Mouse (Mus musculus) liver, embryonic 11.5 days (tissue): ENCODE measurements around the gene Nup107. TPM values are rescaled to one million over a fixed set of nuclear protein-coding genes. Genes with fewer than 3 reads are reported as not detected.
A peak's percentile ranks its signal among the peaks of the same experiment; 100 is the strongest.

Experiments
- ATAC-seq: fragments of 200-750 bp; cut with Nextera tagmentation; replicated peaks from 2 replicates; pipeline ENCODE4 v1.8.0; 2017; ENCODE audit warnings: moderate number of reproducible peaks, mild to moderate bottlenecking, moderate TSS enrichment, moderate library complexity; ENCODE audit not compliant: low FRiP score
- DNase-seq: peaks from one replicate; pipeline ENCODE4 v3.0.0-alpha.2; 2017; ENCODE audit warnings: low spot score
- H3K27ac ChIP-seq: fragments of 300-500 bp; sonication (generic); 2 replicates; pipeline ENCODE4 v1.5.1; 2014; ENCODE audit warnings: mild to moderate bottlenecking, low read depth, low read length, control low read depth
- H3K27me3 ChIP-seq: fragments of 300-500 bp; sonication (generic); replicated peaks from 2 replicates; pipeline ENCODE4 v1.6.1; 2014; ENCODE audit warnings: low read length, mixed read lengths; ENCODE audit not compliant: control insufficient read depth, insufficient read depth
- H3K36me3 ChIP-seq: fragments of 300-500 bp; sonication (generic); 2 replicates; pipeline ENCODE4 v1.6.1; 2014; ENCODE audit warnings: mild to moderate bottlenecking, low read length, moderate library complexity, mixed read lengths; ENCODE audit not compliant: control insufficient read depth, insufficient read depth
- H3K4me1 ChIP-seq: fragments of 300-500 bp; sonication (generic); replicated peaks from 2 replicates; pipeline ENCODE4 v1.6.1; 2014; ENCODE audit warnings: low read length, mixed read lengths; ENCODE audit not compliant: control insufficient read depth, insufficient read depth
- H3K4me2 ChIP-seq: fragments of 300-500 bp; sonication (generic); 2 replicates; pipeline ENCODE4 v1.6.1; 2014; ENCODE audit warnings: mild to moderate bottlenecking, control low read depth, moderate library complexity
- H3K4me3 ChIP-seq: fragments of 300-500 bp; sonication (generic); 2 replicates; pipeline ENCODE4 v1.5.1; 2014; ENCODE audit warnings: low read depth, low read length, control low read depth
- H3K9ac ChIP-seq: fragments of 300-500 bp; sonication (generic); 2 replicates; pipeline ENCODE4 v1.6.1; 2014; ENCODE audit warnings: low read depth, low read length, control low read depth
- H3K9me3 ChIP-seq: fragments of 300-500 bp; sonication (generic); 2 replicates; pipeline ENCODE4 v1.6.1; 2016; ENCODE audit warnings: low read length, inconsistent platforms, mixed read lengths; ENCODE audit not compliant: control insufficient read depth
- WGBS: fragments of 180-500 bp; shearing (Covaris S2); extraction: QIAGEN DNeasy Blood & Tissue Kit; methylation state at CpG from one replicate; pipeline ENCODE4 v1.1.7; 2014; 5-methylcytosine and 5-hydroxymethylcytosine counted together
- polyA plus RNA-seq: library from polyadenylated mRNA; unstranded; fragments of >200 nt; fragmentation: Nextera tagmentation; extraction: Ambion mirVana; gene quantifications from 2 replicates; pipeline ENCODE4 v1.2.1, GENCODE M21; 2014

Gene Nup107
- polyA plus RNA-seq, 1 experiment from 2014 or later, result 102 TPM

GRCm38 (mm10) chr10:117713466-117713865 lies 79.0 kb downstream of the Nup107 start:
- Histone ChIP-seq H3K27me3 (no peaks in the 10 kb centered on the region), H3K27ac (no peak overlapping the region), H3K4me2 (no peak overlapping the region), H3K36me3 (no peaks in the 10 kb centered on the region), H3K9me3 (no peaks in the 10 kb centered on the region), H3K4me1 (peaks cover 6% of the 10 kb centered on the region; the same call in 1 of the 2 replicates), H3K9ac (no peak overlapping the region), H3K4me3 (no peak overlapping the region)
- ATAC-seq (no peak), DNase-seq (no peak)
- 89% methylated on average over 8 of the region's 8 CpGs for WGBS

- no peak overlapping the region for H3K4me2 ChIP-seq
- no peak overlapping the region for H3K4me3 ChIP-seq
- H3K9me3 ChIP-seq, result no peaks in the 10 kb centered on the region
- H3K4me1 ChIP-seq, result peaks cover 4% of the 10 kb centered on the region; the same call in 1 of the 2 replicates
- H3K36me3 ChIP-seq, result no peaks in the 10 kb centered on the region; the same call in 1 of the 2 replicates
- 91% methylated on average over 9 of the region's 9 CpGs for WGBS
- DNase-seq (no peak), ATAC-seq (no peak)
- no peaks in the 10 kb centered on the region for H3K27me3 ChIP-seq
- H3K27ac ChIP-seq, result no peak overlapping the region
- H3K9ac ChIP-seq, result no peak overlapping the region
These were observed 79.6 kb downstream of the Nup107 start for GRCm38 (mm10) chr10:117712871-117713270.

GRCm38 (mm10) chr10:117712191-117712754 lies 80.2 kb downstream of the Nup107 start:
- Histone ChIP-seq H3K27ac (no peak overlapping the region), H3K4me1 (peaks cover 3% of the 10 kb centered on the region; the same call in 1 of the 2 replicates), H3K4me2 (no peak overlapping the region), H3K9me3 (no peaks in the 10 kb centered on the region), H3K27me3 (no peaks in the 10 kb centered on the region), H3K4me3 (no peak overlapping the region), H3K9ac (no peak overlapping the region), H3K36me3 (no peaks in the 10 kb centered on the region; the same call in 1 of the 2 replicates)
- 75% methylated on average over 9 of the region's 9 CpGs for WGBS
- no peak for DNase-seq
- no peak for ATAC-seq

DNA sequence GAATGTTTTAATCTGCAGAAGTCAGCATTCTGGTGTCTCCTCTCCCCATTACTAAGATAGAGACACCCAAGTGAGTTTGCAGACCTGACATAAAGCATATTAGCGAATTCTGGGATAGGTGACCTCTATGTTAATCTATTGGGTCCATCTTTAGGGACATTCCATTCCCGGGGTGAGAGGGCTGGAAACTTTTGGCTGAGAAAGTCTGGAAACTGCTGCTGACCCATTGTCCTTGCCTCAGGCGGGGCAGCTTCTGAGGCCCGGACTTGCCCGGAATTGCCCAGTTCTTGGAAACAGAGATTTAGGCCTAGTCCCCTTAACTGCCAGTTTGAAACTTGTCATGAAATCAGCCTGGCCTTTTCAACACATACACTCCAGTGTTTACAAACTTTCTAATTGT lies 81.1 kb downstream of the Nup107 start:
- Histone ChIP-seq H3K9ac (peak overlapping the region; percentile 96), H3K36me3 (peaks cover 5% of the 10 kb centered on the region), H3K27ac (peak overlapping the region; percentile 93; the same call in 1 of the 2 replicates), H3K9me3 (no peaks in the 10 kb centered on the region), H3K4me1 (peaks cover 3% of the 10 kb centered on the region; the same call in 1 of the 2 replicates), H3K27me3 (no peaks in the 10 kb centered on the region), H3K4me2 (peak overlapping the region; percentile 89), H3K4me3 (peak overlapping the region; percentile 83)
- 77% methylated on average over 5 of the region's 5 CpGs for WGBS
- ATAC-seq (no peak), DNase-seq (no peak)

GRCm38 (mm10) chr10:117710604-117711141 lies 81.8 kb downstream of the Nup107 start, which contains the start of gene Mdm2:
TSS of gene Mdm2 (minus strand) at chr10:117710758.
- Histone ChIP-seq H3K36me3 (peaks cover 7% of the 10 kb centered on the region), H3K9ac (peak within 1 kb of the TSS; percentile 96), H3K4me1 (peaks cover 3% of the 10 kb centered on the region; the same call in 1 of the 2 replicates), H3K27me3 (no peaks in the 10 kb centered on the region), H3K4me2 (peak within 1 kb of the TSS; percentile 89), H3K4me3 (peak within 1 kb of the TSS; percentile 83), H3K27ac (peak within 1 kb of the TSS; percentile 93), H3K9me3 (no peaks in the 10 kb centered on the region)
- DNase-seq, result peak; percentile 97
- WGBS, result under 1% methylated on average over 52 of the region's 52 CpGs
- ATAC-seq, result peak; percentile 90

DNA sequence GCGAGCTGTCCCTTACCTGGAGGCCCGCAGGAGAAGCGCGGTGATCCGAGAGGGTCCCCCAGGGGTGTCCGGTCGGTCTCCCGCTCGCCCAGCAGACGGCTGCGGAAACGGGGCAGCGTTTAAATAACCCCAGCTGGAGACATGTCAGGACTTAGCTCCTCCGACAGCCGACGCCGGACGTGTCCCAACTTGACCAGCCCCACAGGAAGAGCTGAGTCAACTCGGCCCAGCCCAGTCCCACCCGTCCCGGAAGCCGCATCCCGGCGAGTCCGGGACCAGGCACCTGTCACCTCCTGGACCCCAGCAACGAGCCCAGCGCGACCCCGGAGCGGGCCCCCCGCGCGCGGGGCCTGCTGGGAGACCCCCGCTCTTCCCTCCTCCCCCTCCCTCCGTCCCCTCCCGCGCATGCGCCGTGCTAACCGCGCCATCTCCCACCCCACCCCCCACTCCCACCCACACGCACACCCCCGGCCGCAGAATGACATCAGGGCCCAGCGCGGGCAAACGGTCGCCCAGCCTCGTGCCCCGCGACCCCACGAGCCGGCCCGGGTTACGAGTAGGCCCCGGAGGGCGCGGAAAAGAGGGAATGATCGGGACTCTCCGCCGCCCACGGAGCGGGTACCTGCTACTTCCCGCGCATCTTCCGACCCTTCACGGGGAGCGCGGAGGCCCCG lies 82.4 kb downstream of the Nup107 start:
- peak; percentile 74 for ATAC-seq
- peak overlapping the region; percentile 93 for H3K27ac ChIP-seq
- no peaks in the 10 kb centered on the region for H3K9me3 ChIP-seq
- peak; percentile 85 for DNase-seq
- H3K4me1 ChIP-seq, result peaks cover 3% of the 10 kb centered on the region; the same call in 1 of the 2 replicates
- peaks cover 11% of the 10 kb centered on the region for H3K36me3 ChIP-seq
- H3K4me3 ChIP-seq, result peak overlapping the region; percentile 83
- WGBS, result under 1% methylated on average over 57 of the region's 71 CpGs
- peak overlapping the region; percentile 89 for H3K4me2 ChIP-seq
- peak overlapping the region; percentile 96 for H3K9ac ChIP-seq
- no peaks in the 10 kb centered on the region for H3K27me3 ChIP-seq

- Histone ChIP-seq H3K9me3 (no peaks in the 10 kb centered on the region), H3K4me2 (peak overlapping the region; percentile 89), H3K9ac (peak overlapping the region; percentile 96), H3K4me1 (peaks cover 3% of the 10 kb centered on the region; the same call in 1 of the 2 replicates), H3K27ac (peak overlapping the region; percentile 93), H3K4me3 (peak overlapping the region; percentile 83), H3K27me3 (no peaks in the 10 kb centered on the region), H3K36me3 (peaks cover 17% of the 10 kb centered on the region)
- ATAC-seq (no peak), DNase-seq (no peak)
- 33% methylated on average over 12 of the region's 12 CpGs for WGBS
These were observed 83.1 kb downstream of the Nup107 start for GRCm38 (mm10) chr10:117709326-117709830.

DNA sequence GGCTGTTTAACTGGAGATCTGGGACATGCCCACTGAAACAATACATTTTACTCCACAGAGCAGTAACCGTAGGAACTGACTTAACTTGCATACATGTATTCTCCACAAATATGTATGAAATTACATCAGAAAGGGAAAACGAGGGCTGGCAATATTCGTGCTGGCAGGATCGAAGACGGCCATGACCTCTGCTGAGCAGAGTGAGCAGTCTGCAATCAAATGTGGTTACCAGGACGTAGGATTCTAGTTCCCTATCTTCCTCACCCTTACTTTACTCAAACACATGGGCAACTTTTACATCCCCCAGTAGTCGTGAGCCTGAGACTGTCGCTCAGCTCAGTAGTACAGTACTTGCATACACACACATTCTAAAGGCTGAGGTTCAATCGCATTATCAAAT lies 83.6 kb downstream of the Nup107 start:
- Histone ChIP-seq H3K4me2 (peak overlapping the region; percentile 89), H3K9ac (peak overlapping the region; percentile 96), H3K27ac (no peak overlapping the region), H3K9me3 (no peaks in the 10 kb centered on the region), H3K27me3 (no peaks in the 10 kb centered on the region), H3K4me1 (peaks cover 3% of the 10 kb centered on the region; the same call in 1 of the 2 replicates), H3K36me3 (peaks cover 20% of the 10 kb centered on the region), H3K4me3 (peak overlapping the region; percentile 83)
- 61% methylated on average over 9 of the region's 9 CpGs for WGBS
- no peak for ATAC-seq
- no peak for DNase-seq
